Mouse (Mus musculus): ENCODE measurements around the gene 1500011B03Rik.
A peak's percentile ranks its signal among the peaks of the same experiment; 100 is the strongest.

1500011B03Rik gene

GRCm38 (mm10) chr5:114809181-114809756 lies 14.0 kb downstream of the 1500011B03Rik start:
- DNase-seq (ENCODE audit: low read depth in 1 of 2, low spot score in 2 of 2), result no peak

GRCm38 (mm10) chr5:114808385-114808784 lies 14.9 kb downstream of the 1500011B03Rik start:
- DNase-seq (ENCODE audit: low read depth in 1 of 2, low spot score in 2 of 2), result no peak

GRCm38 (mm10) chr5:114807893-114808292 lies 15.4 kb downstream of the 1500011B03Rik start:
- no peak for DNase-seq (ENCODE audit: low read depth in 1 of 2, low spot score in 2 of 2)

GRCm38 (mm10) chr5:114807468-114807867 lies 15.8 kb downstream of the 1500011B03Rik start:
- no peak for DNase-seq (ENCODE audit: low read depth in 1 of 2, low spot score in 2 of 2)

GRCm38 (mm10) chr5:114807063-114807462 lies 16.2 kb downstream of the 1500011B03Rik start:
- no peak for DNase-seq (ENCODE audit: low read depth in 1 of 2, low spot score in 2 of 2)

GRCm38 (mm10) chr5:114806636-114807035 lies 16.6 kb downstream of the 1500011B03Rik start:
- DNase-seq (ENCODE audit: low read depth in 1 of 2, low spot score in 2 of 2), result no peak

- DNase-seq (ENCODE audit: low read depth in 1 of 2, low spot score in 2 of 2), result peak in 1 of 2 experiments; percentile 45
Observed at GRCm38 (mm10) chr5:114805436-114806350, 17.6 kb downstream of the 1500011B03Rik start.

GRCm38 (mm10) chr5:114804958-114805357 lies 18.3 kb downstream of the 1500011B03Rik start:
- no peak for DNase-seq (ENCODE audit: low read depth in 1 of 2, low spot score in 2 of 2)

- no peak for DNase-seq (ENCODE audit: low read depth in 1 of 2, low spot score in 2 of 2)
Observed at GRCm38 (mm10) chr5:114804335-114804734, 18.9 kb downstream of the 1500011B03Rik start.

GRCm38 (mm10) chr5:114803231-114803630 lies 20.0 kb downstream of the 1500011B03Rik start:
- no peak for DNase-seq (ENCODE audit: low read depth in 1 of 2, low spot score in 2 of 2)

GRCm38 (mm10) chr5:114801841-114802240 lies 21.4 kb downstream of the 1500011B03Rik start:
- no peak for DNase-seq (ENCODE audit: low read depth in 1 of 2, low spot score in 2 of 2)

- no peak for DNase-seq (ENCODE audit: low read depth in 1 of 2, low spot score in 2 of 2)
Observed at GRCm38 (mm10) chr5:114801049-114801448, 22.2 kb downstream of the 1500011B03Rik start.

- DNase-seq (ENCODE audit: low read depth in 1 of 2, low spot score in 2 of 2), result no peak
Observed at GRCm38 (mm10) chr5:114799848-114800247, 23.4 kb downstream of the 1500011B03Rik start.

- DNase-seq (ENCODE audit: low read depth in 1 of 2, low spot score in 2 of 2), result no peak
Observed at GRCm38 (mm10) chr5:114797253-114797652, 26.0 kb downstream of the 1500011B03Rik start.

GRCm38 (mm10) chr5:114796299-114797012 lies 26.8 kb downstream of the 1500011B03Rik start:
- no peak for DNase-seq (ENCODE audit: low read depth in 1 of 2, low spot score in 2 of 2)

- DNase-seq (ENCODE audit: low read depth in 1 of 2, low spot score in 2 of 2), result no peak
Observed at GRCm38 (mm10) chr5:114795653-114796052, 27.6 kb downstream of the 1500011B03Rik start.

- DNase-seq (ENCODE audit: low read depth in 1 of 2, low spot score in 2 of 2), result no peak
Observed at GRCm38 (mm10) chr5:114795231-114795630, 28.0 kb downstream of the 1500011B03Rik start.

- no peak for DNase-seq (ENCODE audit: low read depth in 1 of 2, low spot score in 2 of 2)
Observed at GRCm38 (mm10) chr5:114794609-114795008, 28.7 kb downstream of the 1500011B03Rik start.

- DNase-seq (ENCODE audit: low read depth in 1 of 2, low spot score in 2 of 2), result no peak
Observed at GRCm38 (mm10) chr5:114793317-114793716, 30.0 kb downstream of the 1500011B03Rik start.

GRCm38 (mm10) chr5:114785196-114785595 lies 38.1 kb downstream of the 1500011B03Rik start:
- no peak for DNase-seq (ENCODE audit: low read depth in 1 of 2, low spot score in 2 of 2)

- no peak for DNase-seq (ENCODE audit: low read depth in 1 of 2, low spot score in 2 of 2)
Observed at GRCm38 (mm10) chr5:114784622-114785165, 38.6 kb downstream of the 1500011B03Rik start.

Measured in monocyte, adult 2 months (primary cell).